Mouse (Mus musculus) left cerebral cortex, adult 8-10 months (tissue): ENCODE results near the gene S100a6. TPM values are rescaled to one million over a fixed set of nuclear protein-coding genes. Genes with fewer than 3 reads are reported as not detected.

Experiments used
- DNase-seq, 2 experiments: peaks; one replicate each; pipeline ENCODE4 v3.0.0; 2022; ENCODE audit warnings: low spot score in 2 of 2
- total RNA-seq, 4 experiments: library from RNA; stranded (reverse); gene quantifications; 2 replicates each; pipeline ENCODE4 v1.2.4; 2022

The S100a6 gene
- total RNA-seq, 4 experiments from 2014 or later = 24.1 to 52.2 (median 38.7) TPM

DNA sequence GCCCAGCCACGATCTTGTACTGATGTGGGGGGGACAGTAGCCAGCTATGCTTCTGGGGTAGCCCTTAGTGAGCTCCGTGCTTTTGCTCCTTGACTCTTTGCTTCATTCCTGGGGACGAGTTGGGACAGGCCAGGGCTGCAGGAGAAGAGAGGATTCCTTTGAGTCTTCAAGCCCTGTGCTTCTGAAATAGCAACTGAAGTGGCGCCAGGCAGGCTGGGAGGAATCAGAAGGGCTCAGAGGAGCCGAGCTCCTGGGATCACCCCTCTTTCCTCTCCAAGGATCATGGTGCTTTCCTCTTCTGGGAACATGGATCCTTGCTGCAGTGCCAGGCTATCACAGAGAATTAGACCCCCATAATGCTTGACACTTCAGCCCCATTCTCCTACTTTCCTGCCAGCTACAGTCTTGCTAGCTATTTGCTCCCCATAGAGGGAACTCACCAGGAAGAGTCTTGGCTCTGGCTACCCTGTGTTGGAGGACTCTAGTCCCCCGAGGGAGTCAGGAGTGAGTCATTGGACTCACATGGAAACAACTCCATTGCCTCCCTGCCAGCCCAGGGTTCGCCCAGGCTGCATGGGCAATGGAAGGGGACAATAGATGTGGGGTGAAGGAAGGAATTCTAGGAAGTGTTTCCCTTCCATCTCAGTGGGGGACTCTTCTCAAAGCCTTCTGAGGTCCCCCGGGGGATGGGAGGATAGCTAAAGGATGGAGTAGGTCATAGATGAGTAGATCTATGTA is 12.1 kb upstream of the S100a6 start:
- DNase-seq = no peak

DNA sequence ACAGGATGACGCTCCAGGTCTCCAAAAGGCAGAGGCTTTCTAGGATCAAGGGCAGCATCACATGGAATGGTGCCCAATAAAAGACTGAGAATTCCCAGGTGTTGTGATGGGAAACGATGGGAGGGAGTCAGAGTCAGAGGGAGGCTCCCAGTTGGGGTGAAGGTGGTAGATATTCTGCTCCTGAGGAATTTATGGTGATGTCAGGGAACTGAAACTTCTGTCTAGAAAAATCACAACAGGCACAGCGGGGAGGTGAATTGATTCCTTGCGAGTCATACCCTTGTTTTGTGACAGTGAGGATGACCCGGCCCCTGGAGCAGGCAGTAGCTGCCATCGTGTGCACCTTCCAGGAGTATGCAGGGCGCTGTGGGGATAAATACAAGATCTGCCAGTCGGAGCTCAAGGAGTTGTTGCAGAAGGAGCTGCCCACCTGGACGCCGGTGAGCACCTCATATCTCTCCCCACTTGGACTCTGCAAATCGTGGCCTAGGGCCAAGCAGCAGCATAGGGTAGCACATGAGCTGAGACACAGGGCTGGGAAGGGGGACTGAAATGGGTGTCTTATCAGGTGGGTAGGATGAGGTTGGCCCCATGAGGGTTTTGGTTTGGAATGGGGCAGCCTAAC is 11.1 kb upstream of the S100a6 start, which contains the start of gene Gm42674:
Gene Gm42674, plus strand, starts transcription at position 419 of the 625 bp plus-strand sequence.
- DNase-seq = no peak

DNA sequence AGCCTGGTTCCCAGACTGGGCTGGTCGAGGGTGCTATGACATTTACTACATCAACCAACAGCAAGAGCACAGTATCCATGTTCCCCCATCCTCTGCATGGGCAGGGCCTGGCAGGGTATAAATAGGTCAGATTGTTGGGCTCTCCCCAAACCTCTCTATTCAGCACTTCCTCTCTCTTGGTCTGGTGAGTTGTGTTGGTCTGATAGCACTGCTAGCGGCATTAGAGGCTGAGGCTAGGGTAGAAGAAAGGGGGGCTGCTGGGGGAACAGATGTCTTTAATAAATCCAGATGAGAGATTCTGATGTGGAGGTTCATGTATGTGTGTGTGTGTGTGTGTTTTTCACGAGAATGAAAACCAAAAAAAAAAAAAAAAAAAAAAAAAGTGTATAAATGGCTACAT is 9.1 kb upstream of the S100a6 start, which contains the start of gene S100a4:
Gene S100a4, plus strand, starts transcription at position 149 of the 400 bp plus-strand sequence.
- no peak for DNase-seq

DNA sequence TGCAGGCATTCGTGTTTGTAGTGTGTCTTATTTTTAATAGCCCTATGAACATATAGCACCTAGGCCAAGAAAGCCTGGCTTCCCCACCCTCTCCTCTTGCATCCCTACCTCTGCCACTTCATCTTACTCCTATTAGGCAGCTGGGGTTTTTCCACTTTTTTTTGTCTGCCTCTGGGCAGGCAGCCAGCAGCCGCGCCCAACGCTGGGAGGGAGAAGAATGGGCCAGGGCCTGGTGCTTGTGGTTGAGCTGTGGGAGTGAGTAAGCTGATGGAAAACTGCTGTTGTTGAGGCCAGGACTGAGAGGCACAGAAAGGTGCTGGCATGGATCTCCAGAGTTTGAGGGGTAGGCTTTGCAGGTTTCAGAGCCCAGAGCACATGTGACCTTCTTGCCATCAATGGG is 8.3 kb upstream of the S100a6 start:
- DNase-seq = peak in 1 of 2 experiments; percentile 58

DNA sequence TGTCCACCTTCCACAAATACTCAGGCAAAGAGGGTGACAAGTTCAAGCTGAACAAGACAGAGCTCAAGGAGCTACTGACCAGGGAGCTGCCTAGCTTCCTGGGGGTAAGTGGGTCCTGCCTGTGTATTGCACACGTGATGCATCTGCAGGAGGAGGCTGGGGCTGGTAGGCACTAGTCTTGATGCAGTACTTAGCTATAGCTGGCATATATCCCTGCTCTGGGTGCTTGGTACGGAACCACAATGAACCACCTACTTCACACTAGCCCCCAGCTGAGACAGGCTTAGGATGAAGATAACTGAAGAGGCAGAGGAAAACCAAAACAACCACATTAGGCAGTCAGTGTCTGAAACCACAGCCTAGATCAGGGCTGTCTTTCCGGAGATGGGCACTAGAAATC is 7.6 kb upstream of the S100a6 start:
- no peak for DNase-seq

DNA sequence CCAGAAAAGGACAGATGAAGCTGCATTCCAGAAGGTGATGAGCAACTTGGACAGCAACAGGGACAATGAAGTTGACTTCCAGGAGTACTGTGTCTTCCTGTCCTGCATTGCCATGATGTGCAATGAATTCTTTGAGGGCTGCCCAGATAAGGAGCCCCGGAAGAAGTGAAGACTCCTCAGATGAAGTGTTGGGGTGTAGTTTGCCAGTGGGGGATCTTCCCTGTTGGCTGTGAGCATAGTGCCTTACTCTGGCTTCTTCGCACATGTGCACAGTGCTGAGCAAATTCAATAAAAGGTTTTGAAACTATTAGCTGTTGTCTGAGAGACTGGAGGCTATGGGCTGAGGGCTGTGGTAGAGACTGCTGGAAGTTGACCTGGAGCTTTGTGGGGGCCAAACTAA is 6.9 kb upstream of the S100a6 start:
- no peak for DNase-seq

DNA sequence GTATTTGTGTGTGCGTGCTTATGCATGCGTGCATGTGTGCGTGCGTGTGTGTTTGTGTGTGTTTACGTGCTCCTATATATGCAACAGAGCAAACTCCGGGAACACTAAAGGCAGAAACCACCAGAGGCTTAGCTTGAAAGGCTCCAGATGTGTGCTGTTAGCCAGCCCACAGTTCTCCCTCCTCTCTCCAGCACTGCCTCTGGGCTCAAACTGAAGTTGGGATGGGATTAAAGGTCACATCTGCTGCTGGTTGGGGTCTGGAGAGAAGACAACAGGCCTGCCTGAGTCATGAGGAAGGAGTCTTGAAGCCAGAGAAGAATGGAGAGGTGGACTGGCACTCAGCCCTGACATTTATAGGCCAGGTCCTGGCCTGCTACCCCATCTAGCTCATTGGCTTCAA is 6.5 kb upstream of the S100a6 start:
- DNase-seq = no peak

DNA sequence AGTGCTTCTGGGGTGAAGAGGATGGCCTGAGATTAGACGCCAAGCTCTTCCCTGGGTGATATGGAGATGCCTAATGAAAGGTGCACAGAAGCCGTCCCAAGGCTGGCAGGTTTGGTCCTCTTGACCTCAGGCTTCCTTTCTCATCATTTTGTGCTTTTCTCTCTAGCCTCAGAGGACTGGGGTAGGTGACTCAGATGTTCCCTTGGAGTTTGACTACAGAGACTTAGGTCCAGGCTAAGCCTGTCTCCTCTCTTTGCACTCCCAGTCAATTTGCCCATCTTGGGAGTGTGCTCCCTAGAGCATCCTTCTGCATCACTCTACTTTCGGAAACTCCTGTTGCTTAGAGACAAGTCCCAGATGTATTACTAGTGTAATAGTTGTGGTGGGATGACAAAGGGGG is 5.3 kb upstream of the S100a6 start:
- no peak for DNase-seq

DNA sequence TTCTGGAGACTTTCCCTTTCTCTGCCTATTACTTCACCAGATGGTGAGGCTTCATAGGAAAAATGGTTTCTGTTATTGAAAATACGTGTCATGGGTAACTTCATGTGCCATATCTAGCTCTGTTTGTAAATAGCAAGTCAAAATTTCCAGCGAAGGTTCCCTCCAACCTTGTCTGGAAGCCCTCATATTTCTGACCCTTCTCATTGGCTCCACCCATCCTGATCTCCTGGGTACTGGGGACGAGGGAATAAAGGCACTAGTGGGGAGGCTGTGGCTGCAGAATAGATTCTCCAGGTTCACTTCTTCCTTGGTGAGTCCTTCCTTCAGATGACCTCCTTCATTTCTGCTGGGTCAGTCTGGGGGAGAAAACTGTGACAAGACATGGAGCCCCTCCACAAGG is 4.5 kb upstream of the S100a6 start, which contains the start of gene S100a5:
Gene S100a5, plus strand, starts transcription at position 301 of the 400 bp plus-strand sequence.
- no peak for DNase-seq

DNA sequence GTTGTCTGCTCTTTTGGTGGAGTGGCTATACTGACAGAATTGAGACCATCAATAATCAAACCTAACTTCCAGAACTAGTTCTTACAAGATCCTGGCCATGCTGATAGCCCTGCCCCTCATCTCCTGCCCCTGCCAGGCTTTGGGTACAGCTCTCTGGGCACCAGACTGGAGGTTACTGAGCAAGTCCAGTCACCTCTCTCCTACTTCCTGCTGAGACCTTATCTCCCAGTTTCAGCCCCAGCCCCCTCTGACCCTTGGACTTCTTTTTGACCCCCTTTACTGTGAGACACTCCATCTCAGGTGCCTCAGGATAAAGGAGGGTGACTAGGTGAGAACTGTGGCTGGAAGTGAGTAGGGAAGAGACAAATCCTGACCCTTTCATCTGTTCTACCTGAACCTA is 3.6 kb upstream of the S100a6 start:
- DNase-seq = no peak

DNA sequence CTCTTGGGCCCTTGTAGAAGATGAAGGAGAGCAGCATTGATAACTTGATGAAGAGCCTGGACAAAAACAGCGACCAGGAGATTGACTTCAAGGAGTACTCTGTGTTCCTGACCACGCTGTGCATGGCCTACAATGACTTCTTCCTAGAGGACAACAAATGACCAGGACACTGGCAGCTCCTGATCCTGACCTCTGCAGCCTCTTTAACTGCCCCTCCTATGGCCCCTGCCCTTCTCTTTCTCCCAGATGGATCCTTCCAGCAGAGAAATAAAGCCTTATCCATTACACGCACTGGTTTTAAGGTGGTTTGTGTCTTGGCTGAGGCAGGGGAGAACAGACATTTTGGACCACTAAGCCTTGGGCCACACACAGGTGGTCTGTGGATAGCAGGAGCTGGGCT is 1.2 kb upstream of the S100a6 start:
- no peak for DNase-seq

DNA sequence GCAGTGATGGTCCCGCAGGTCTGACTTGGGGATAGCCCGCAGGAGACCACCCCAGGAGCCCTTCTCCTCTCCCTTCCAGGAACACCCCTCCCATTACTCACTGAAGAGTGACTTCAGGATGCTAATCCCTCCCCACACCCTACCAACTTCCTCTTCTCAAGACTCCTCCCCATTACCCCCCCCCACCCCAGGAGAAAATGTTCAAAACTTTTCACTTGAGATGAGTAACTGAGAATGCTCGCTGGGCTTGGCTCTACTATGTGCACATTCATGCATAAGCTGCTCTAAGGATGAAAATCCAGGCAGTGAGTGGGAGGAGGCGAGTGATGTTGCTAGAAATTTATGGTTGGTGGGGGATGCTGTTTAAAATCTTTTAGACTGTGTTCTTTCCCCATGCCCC is 621 bp upstream of the S100a6 start:
- no peak for DNase-seq

DNA sequence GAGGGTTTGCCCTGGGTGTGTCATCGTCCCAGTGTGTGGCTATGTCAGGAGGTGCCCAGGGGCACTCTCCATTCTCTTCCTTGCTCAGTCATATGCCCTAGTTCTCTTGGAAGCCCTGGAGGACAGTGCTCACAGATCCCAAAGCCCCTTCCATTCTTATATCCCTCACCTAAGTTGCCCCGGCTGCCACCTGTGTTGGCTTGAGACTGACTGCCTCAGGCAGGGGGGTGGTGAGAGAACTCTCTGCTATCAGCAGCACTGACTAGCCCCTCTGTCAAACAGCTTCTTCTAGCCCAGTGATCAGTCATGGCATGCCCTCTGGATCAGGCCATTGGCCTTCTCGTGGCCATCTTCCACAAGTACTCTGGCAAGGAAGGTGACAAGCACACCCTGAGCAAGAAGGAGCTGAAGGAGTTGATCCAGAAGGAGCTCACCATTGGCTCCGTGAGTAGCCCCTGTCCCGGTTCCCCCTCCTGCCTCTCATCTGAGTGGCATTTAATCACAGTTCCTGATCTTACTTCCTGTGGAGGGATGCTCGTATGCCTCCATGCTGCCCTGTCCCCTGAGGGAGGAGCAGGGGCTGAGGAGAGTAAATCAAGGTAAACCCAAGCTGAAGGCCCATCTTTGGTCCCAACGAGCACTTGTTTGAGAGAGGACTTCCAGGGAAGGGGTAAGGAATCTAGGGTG is 922 bp downstream of the S100a6 start:
- DNase-seq = no peak

DNA sequence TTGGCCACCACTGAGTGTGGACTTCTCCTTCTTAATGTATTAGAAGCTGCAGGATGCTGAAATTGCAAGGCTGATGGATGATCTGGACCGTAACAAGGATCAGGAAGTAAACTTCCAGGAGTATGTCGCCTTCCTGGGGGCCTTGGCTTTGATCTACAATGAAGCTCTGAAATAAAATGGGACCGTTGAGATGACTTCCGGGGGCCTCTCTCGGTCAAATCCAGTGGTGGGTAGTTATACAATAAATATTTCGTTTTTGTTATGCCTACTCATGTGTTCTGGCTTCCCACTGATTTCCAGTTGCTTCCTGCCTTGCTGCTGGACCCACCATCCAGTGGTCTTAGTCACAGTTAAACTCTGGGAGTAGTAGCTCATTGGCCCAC is 1.5 kb downstream of the S100a6 start:
- no peak for DNase-seq

DNA sequence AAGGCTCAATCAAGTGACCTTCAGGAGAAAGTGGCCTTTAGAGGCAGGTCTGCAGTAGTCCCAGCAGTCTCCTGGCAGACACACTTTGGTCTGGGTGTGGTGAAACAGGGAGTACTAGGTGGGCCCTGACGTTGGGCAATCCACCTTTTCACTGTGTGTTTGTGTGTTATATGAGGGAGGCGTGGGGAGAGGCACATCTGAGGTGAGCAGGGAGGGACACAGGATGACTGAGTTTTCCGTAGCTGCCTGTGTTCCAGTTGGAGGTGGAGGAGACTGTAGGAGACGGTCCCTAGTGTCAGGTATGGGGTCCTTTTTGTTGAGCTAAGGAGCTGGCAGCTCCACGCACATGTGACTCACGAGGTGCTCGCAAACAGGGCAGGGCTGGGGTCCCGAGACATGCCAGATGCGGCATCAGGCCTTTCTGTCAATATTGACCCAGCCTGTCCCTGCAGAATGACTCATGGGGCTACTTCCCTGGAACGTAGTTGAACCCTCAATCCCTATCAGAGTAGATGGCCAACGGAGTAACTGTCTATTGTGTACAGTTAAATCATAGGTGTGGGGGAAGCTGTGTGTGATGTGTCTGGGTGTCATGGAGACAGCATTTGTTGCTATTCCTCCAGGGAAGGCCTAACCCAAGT is 2.0 kb downstream of the S100a6 start:
- no peak for DNase-seq

DNA sequence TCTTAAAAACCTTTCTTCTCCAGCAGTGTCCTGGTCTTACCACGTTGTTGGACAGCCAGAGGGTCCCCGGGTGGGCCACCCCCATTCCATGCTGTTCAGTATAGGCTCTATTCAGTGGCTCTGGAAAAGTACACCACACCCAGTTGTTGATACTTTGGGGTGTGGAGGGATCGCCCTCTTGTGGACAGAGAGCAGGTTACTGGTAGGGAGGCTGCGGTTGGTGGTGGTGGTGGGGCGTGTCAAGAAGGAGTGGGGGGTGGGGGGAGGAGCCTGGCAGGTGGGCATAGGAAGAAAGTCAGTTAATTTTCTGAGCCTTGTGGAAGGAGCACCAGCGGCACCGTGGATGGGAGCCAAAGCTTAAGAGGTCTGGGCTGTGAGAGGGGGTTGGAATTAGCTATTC is 2.7 kb downstream of the S100a6 start:
- peak in 1 of 2 experiments; percentile 55 for DNase-seq

DNA sequence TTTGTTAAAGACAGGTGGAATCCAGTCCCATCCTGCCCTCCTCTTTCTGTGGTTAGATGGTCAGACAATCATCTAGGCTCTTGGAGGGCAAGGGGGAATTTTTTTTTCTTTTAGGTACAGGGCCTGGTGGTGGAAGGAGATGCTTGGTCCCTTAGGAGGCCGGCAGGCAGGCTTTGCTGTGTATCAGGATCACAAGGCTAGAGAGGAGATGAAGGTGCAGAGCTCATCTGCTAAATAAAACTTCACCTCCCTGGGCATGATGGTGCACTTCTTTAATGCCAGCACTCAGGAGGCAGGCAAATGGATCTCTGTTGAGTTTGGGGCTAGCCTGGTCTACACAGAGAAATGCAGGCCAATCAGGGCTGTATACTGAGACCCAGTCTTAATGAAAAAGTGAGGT is 3.2 kb downstream of the S100a6 start:
- no peak for DNase-seq

DNA sequence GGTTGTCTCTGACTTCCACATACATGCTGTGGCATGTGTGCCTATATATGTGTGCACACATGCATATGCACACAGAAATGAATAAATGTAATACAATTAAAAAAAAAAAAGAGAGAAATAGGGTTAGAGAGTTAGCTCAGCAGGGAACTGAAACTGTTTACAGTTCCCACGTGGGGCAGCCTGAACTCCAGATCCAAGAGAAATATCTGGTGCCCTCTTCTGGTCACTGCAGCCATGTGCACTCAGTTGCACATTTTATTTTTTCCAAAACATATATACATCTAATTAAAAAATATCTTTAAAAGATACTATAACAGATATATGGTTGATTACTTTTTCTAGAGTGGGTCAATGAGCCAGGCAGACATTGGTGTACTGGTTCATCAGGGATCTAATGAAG is 4.9 kb downstream of the S100a6 start:
- no peak for DNase-seq

DNA sequence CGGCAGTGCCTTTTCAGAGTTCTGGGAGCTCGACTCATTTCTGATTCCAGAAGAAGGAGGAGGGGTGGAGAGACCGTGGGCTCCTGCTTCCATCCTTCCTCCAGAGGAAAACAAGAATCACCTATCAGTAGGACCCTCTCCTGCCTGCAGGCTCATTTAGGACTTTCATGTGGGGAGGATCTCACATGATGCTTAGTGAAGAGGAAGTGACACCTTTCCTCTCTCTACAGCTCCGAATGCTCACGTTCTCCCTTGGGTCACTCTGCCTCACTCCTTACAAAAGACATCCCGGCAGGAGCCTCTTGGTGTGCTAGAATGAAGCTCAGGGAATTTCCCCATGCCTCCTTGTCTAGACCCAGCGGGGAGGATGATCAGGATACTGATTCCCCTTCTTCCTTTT is 8.9 kb downstream of the S100a6 start:
- DNase-seq = no peak

DNA sequence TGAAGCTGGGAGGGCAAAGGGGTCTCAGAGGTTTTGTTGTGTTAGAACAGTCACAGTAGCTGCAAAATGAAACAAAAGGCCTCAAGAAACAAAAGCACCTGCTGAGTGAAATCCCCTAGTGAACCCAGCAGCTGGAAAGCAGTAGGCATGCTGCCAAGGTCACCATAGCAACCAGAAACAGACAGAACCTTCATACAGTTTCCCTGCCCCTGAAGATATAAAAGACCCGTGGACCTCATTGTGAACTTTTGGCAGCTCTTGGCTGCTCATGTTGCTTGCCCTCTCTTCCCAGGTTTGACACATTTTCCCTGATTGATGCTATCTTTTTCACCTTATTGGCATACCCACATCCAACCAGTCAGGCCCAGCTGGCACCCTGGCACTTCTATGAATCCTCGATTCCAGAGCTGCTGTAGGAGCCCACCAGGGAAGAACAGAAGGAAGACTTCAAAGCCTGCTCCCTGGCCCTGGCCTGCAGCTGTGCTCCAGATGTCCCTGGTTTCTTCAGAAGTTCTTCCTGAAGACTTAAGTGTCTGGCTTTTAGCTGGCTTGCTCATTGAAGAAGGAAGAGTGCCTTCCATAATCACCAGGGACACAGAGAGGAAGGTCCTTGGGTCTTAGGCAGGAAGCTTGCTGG is 10.9 kb downstream of the S100a6 start:
- no peak for DNase-seq

DNA sequence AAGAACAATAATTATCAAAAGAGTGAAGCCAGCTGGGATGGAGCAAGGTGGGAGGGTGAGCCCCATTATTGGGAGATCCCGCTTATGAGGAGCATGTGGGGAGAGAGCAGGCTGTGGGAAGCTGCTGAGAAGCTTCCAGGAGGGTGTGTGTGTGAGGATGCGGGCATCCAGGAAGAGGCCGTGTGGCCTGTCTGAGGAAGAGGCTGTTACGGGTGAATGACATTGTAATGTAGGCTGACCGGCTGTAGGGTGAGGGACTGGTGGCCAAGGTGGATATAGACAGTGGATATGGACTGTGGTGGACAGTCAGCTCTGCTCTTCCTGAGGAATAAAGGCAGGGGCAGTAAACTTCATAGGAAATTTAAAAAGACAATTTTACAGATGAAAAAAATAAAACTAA is 12.8 kb downstream of the S100a6 start:
- no peak for DNase-seq
